Mouse (Mus musculus): ENCODE measurements at regions not wholly inside any gene's neighbourhood (a gene's known extent, or its start where the extent isn't known, plus 50 kb on each side); places are given as distances from the start of the nearest gene placed in this dataset.

GRCm38 (mm10) chr13:72714793-72715192 lies 86.2 kb downstream of the Irx2 start:
- H3K9ac ChIP-seq (ENCODE audit: low read length): no peak overlapping the region
- H3K36me3 ChIP-seq (ENCODE audit: control insufficient read depth, insufficient read depth, low read length): no peaks in the 10 kb centered on the region
- H3K27me3 ChIP-seq (ENCODE audit: control insufficient read depth, insufficient read depth, low read length): no peaks in the 10 kb centered on the region
- no peak overlapping the region for H3K4me2 ChIP-seq (replicated peaks; ENCODE audit: low read depth)
- H3K27ac ChIP-seq (replicated peaks): no peak overlapping the region
- WGBS: 56% methylated on average over 7 of the region's 7 CpGs
- H3K4me1 ChIP-seq (replicated peaks; ENCODE audit: control insufficient read depth, insufficient read depth): no peaks in the 10 kb centered on the region
- TF ChIP-seq CTCF (IDR thresholded peaks at IDR 0.05; ENCODE audit: low read depth): no peak
- TF ChIP-seq EP300 (optimal IDR thresholded peaks at IDR 0.05): no peak
- ATAC-seq (ENCODE audit: low FRiP score, low TSS enrichment): no peak
- no peaks in the 10 kb centered on the region for H3K9me3 ChIP-seq (ENCODE audit: control insufficient read depth, low read length)
- no peak for DNase-seq (ENCODE audit: low spot score)
- no peak overlapping the region for H3K4me3 ChIP-seq (ENCODE audit: low read depth, low read length)

- no peak overlapping the region for H3K27ac ChIP-seq (replicated peaks)
- H3K9ac ChIP-seq (ENCODE audit: low read length): no peak overlapping the region
- no peak overlapping the region for H3K4me2 ChIP-seq (replicated peaks; ENCODE audit: low read depth)
- no peaks in the 10 kb centered on the region for H3K4me1 ChIP-seq (replicated peaks; ENCODE audit: control insufficient read depth, insufficient read depth)
- H3K27me3 ChIP-seq (ENCODE audit: control insufficient read depth, insufficient read depth, low read length): no peaks in the 10 kb centered on the region
- H3K36me3 ChIP-seq (ENCODE audit: control insufficient read depth, insufficient read depth, low read length): no peaks in the 10 kb centered on the region
- ATAC-seq (ENCODE audit: low FRiP score, low TSS enrichment): no peak
- TF ChIP-seq EP300 (optimal IDR thresholded peaks at IDR 0.05) (no peak), CTCF (IDR thresholded peaks at IDR 0.05; ENCODE audit: low read depth) (no peak)
- no peak overlapping the region for H3K4me3 ChIP-seq (ENCODE audit: low read depth, low read length)
- WGBS: 50% methylated on average over 6 of the region's 6 CpGs
- no peaks in the 10 kb centered on the region for H3K9me3 ChIP-seq (ENCODE audit: control insufficient read depth, low read length)
- DNase-seq (ENCODE audit: low spot score): no peak
Observed at GRCm38 (mm10) chr13:72715959-72716680, 87.5 kb downstream of the Irx2 start.

GRCm38 (mm10) chr13:72727126-72727525 lies 98.5 kb downstream of the Irx2 start:
- DNase-seq (ENCODE audit: low spot score): no peak
- no peaks in the 10 kb centered on the region for H3K9me3 ChIP-seq (ENCODE audit: control insufficient read depth, low read length)
- TF ChIP-seq EP300 (optimal IDR thresholded peaks at IDR 0.05) (no peak), CTCF (IDR thresholded peaks at IDR 0.05; ENCODE audit: low read depth) (no peak)
- H3K27me3 ChIP-seq (ENCODE audit: control insufficient read depth, insufficient read depth, low read length): no peaks in the 10 kb centered on the region
- ATAC-seq (ENCODE audit: low FRiP score, low TSS enrichment): no peak
- no peak overlapping the region for H3K4me2 ChIP-seq (replicated peaks; ENCODE audit: low read depth)
- WGBS: 61% methylated on average over 9 of the region's 9 CpGs
- no peak overlapping the region for H3K4me3 ChIP-seq (ENCODE audit: low read depth, low read length)
- no peaks in the 10 kb centered on the region for H3K36me3 ChIP-seq (ENCODE audit: control insufficient read depth, insufficient read depth, low read length)
- H3K9ac ChIP-seq (ENCODE audit: low read length): no peak overlapping the region
- no peaks in the 10 kb centered on the region for H3K4me1 ChIP-seq (replicated peaks; ENCODE audit: control insufficient read depth, insufficient read depth)
- no peak overlapping the region for H3K27ac ChIP-seq (replicated peaks)

DNA sequence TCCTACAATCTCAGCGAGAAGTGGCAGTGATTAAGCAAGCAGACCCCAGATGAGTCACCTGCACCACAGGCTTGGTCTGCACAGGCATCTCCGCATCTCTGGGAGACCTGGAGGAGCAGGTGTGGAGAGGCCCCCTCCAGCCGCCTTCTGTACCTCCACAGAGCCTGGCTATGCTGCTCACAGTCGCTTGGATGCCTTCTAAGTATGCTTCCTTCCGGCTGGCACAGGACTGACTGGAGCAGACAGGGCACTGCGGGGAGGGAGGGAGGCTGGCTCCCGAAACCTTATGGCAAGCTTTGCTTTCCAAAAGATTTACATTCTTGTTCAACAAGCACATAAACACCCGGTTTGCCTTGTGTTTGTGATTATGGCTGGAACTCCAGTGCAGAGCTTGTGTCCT lies 107.3 kb downstream of the Irx2 start:
- no peak overlapping the region for H3K4me2 ChIP-seq (replicated peaks; ENCODE audit: low read depth)
- no peak overlapping the region for H3K9ac ChIP-seq (ENCODE audit: low read length)
- ATAC-seq (ENCODE audit: low FRiP score, low TSS enrichment) (no peak), DNase-seq (ENCODE audit: low spot score) (no peak)
- H3K4me3 ChIP-seq (ENCODE audit: low read depth, low read length): no peak overlapping the region
- no peaks in the 10 kb centered on the region for H3K4me1 ChIP-seq (replicated peaks; ENCODE audit: control insufficient read depth, insufficient read depth)
- WGBS: 63% methylated on average over 8 of the region's 8 CpGs
- no peaks in the 10 kb centered on the region for H3K27me3 ChIP-seq (ENCODE audit: control insufficient read depth, insufficient read depth, low read length)
- TF ChIP-seq CTCF (IDR thresholded peaks at IDR 0.05; ENCODE audit: low read depth) (no peak), EP300 (optimal IDR thresholded peaks at IDR 0.05) (no peak)
- no peak overlapping the region for H3K27ac ChIP-seq (replicated peaks)
- no peaks in the 10 kb centered on the region for H3K9me3 ChIP-seq (ENCODE audit: control insufficient read depth, low read length)
- H3K36me3 ChIP-seq (ENCODE audit: control insufficient read depth, insufficient read depth, low read length): no peaks in the 10 kb centered on the region

GRCm38 (mm10) chr13:72736992-72737391 lies 108.4 kb downstream of the Irx2 start:
- no peak overlapping the region for H3K27ac ChIP-seq (replicated peaks)
- no peak overlapping the region for H3K4me2 ChIP-seq (replicated peaks; ENCODE audit: low read depth)

DNA sequence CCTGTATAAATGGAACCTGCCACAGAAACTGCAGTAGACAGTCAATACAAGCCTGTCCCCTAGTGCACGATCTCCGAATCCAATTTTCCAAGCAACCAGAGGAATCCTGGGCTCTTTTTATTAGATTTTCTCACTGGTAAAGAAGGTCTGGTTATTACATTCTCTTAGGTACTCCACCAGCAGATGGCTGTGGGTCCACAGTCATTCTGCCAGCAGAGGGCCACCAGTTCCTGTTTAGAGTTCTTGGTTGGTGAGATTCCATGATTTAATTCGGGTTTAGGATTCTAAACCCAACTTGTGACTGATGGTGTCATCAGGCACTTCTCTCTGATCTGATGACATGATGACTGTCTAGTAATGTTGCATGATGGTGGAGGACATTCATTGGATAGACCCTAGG lies 118.6 kb downstream of the Irx2 start:
- 75% methylated on average over 3 of the region's 3 CpGs for WGBS
- no peak for ATAC-seq (ENCODE audit: low FRiP score, low TSS enrichment)

More at GRCm38 (mm10) chr13:72736992-72737391, 108.4 kb downstream of the Irx2 start:
- no peak for DNase-seq (ENCODE audit: low spot score)
- Histone ChIP-seq H3K9me3 (ENCODE audit: control insufficient read depth, low read length) (no peaks in the 10 kb centered on the region), H3K4me3 (ENCODE audit: low read depth, low read length) (no peak overlapping the region), H3K4me1 (replicated peaks; ENCODE audit: control insufficient read depth, insufficient read depth) (no peaks in the 10 kb centered on the region), H3K36me3 (ENCODE audit: control insufficient read depth, insufficient read depth, low read length) (no peaks in the 10 kb centered on the region), H3K9ac (ENCODE audit: low read length) (no peak overlapping the region), H3K27me3 (ENCODE audit: control insufficient read depth, insufficient read depth, low read length) (no peaks in the 10 kb centered on the region)
- no peak for ATAC-seq (ENCODE audit: low FRiP score, low TSS enrichment)
- TF ChIP-seq CTCF (IDR thresholded peaks at IDR 0.05; ENCODE audit: low read depth) (no peak), EP300 (optimal IDR thresholded peaks at IDR 0.05) (no peak)
- 43% methylated on average over 8 of the region's 8 CpGs for WGBS

More for the DNA sequence above, 118.6 kb downstream of the Irx2 start:
- H3K27me3 ChIP-seq (ENCODE audit: control insufficient read depth, insufficient read depth, low read length): no peaks in the 10 kb centered on the region
- TF ChIP-seq CTCF (IDR thresholded peaks at IDR 0.05; ENCODE audit: low read depth) (peak; percentile 40; the same call in 1 of the 2 replicates), EP300 (optimal IDR thresholded peaks at IDR 0.05) (no peak)
- no peaks in the 10 kb centered on the region for H3K9me3 ChIP-seq (ENCODE audit: control insufficient read depth, low read length)
- no peak overlapping the region for H3K27ac ChIP-seq (replicated peaks)
- no peak overlapping the region for H3K4me2 ChIP-seq (replicated peaks; ENCODE audit: low read depth)
- DNase-seq (ENCODE audit: low spot score): no peak
- H3K4me3 ChIP-seq (ENCODE audit: low read depth, low read length): no peak overlapping the region
- no peak overlapping the region for H3K9ac ChIP-seq (ENCODE audit: low read length)
- no peaks in the 10 kb centered on the region for H3K36me3 ChIP-seq (ENCODE audit: control insufficient read depth, insufficient read depth, low read length)
- no peaks in the 10 kb centered on the region for H3K4me1 ChIP-seq (replicated peaks; ENCODE audit: control insufficient read depth, insufficient read depth)

Data from stomach, postnatal 0 days (tissue).